Mouse (Mus musculus) stomach, postnatal 0 days (tissue): Measurements from ENCODE around the gene Emcn. TPM values are rescaled to one million over a fixed set of nuclear protein-coding genes. Genes with fewer than 3 reads are reported as not detected.

Source experiments
- ATAC-seq: fragments of 200-750 bp; cut with Nextera tagmentation; 2 replicates; pipeline ENCODE4 v1.8.0; 2017; ENCODE audit not compliant: low FRiP score, low TSS enrichment
- DNase-seq: peaks from one replicate; pipeline ENCODE4 v3.0.0-alpha.2; 2016; ENCODE audit warnings: low spot score
- H3K27ac ChIP-seq: fragments of 300-500 bp; sonication (generic); replicated peaks from 2 replicates; pipeline ENCODE4 v1.5.1; 2014; ENCODE audit warnings: mild to moderate bottlenecking, control low read depth
- H3K27me3 ChIP-seq: fragments of 300-500 bp; sonication (generic); 2 replicates; pipeline ENCODE4 v1.6.1; 2014; ENCODE audit warnings: low read length; ENCODE audit not compliant: control insufficient read depth, insufficient read depth
- H3K36me3 ChIP-seq: fragments of 300-500 bp; sonication (generic); 2 replicates; pipeline ENCODE4 v1.6.1; 2014; ENCODE audit warnings: low read length, mixed read lengths; ENCODE audit not compliant: control insufficient read depth, insufficient read depth
- H3K4me1 ChIP-seq: fragments of 300-500 bp; sonication (generic); replicated peaks from 2 replicates; pipeline ENCODE4 v1.6.1; 2014; ENCODE audit warnings: antibody characterized with exemption; ENCODE audit not compliant: control insufficient read depth, insufficient read depth
- H3K4me2 ChIP-seq: fragments of 300-500 bp; sonication (generic); replicated peaks from 2 replicates; pipeline ENCODE4 v1.6.1; 2014; ENCODE audit warnings: low read depth, mild to moderate bottlenecking, control low read depth, moderate library complexity
- H3K4me3 ChIP-seq: fragments of 300-500 bp; sonication (generic); 2 replicates; pipeline ENCODE4 v1.5.1; 2014; ENCODE audit warnings: low read depth, low read length, control low read depth
- H3K9ac ChIP-seq: fragments of 300-500 bp; sonication (generic); 2 replicates; pipeline ENCODE4 v1.6.1; 2014; ENCODE audit warnings: mild to moderate bottlenecking, low read length, control low read depth, mixed read lengths
- H3K9me3 ChIP-seq: fragments of 300-500 bp; sonication (generic); 2 replicates; pipeline ENCODE4 v1.6.1; 2016; ENCODE audit warnings: low read length; ENCODE audit not compliant: control insufficient read depth
- CTCF ChIP-seq: IDR thresholded peaks from 2 replicates; pipeline ENCODE4 v1.5.1; 2016; ENCODE audit warnings: antibody characterized with exemption, low read depth, mild to moderate bottlenecking, moderate library complexity
- EP300 ChIP-seq: optimal IDR thresholded peaks from 2 replicates; pipeline ENCODE3; 2016; ENCODE audit warnings: antibody characterized with exemption
- WGBS: fragments of 180-500 bp; shearing (Covaris S2); extraction: QIAGEN DNeasy Blood & Tissue Kit; methylation state at CpG from one replicate; pipeline ENCODE4 v1.1.7; 2014; 5-methylcytosine and 5-hydroxymethylcytosine counted together
- polyA plus RNA-seq: library from polyadenylated mRNA; unstranded; fragments of >200 nt; fragmentation: Nextera tagmentation; extraction: Ambion mirVana; gene quantifications from 2 replicates; pipeline ENCODE4 v1.2.1, GENCODE M21; 2015

The Emcn gene
- polyA plus RNA-seq, 1 experiment from 2014 or later, result 19.0 TPM

GRCm38 (mm10) chr3:137356697-137357096 is 15.8 kb downstream of the Emcn start:
- ATAC-seq (no peak), DNase-seq (no peak)
- WGBS, result 80% methylated on average over 4 of the region's 4 CpGs
- TF ChIP-seq CTCF, result no peak
- TF ChIP-seq EP300, result no peak
- H3K4me3 ChIP-seq, result no peak overlapping the region
- no peak overlapping the region for H3K9ac ChIP-seq
- H3K4me1 ChIP-seq, result no peaks in the 10 kb centered on the region
- no peak overlapping the region for H3K27ac ChIP-seq
- no peaks in the 10 kb centered on the region for H3K27me3 ChIP-seq
- no peaks in the 10 kb centered on the region for H3K36me3 ChIP-seq
- no peak overlapping the region for H3K4me2 ChIP-seq
- H3K9me3 ChIP-seq, result no peaks in the 10 kb centered on the region

DNA sequence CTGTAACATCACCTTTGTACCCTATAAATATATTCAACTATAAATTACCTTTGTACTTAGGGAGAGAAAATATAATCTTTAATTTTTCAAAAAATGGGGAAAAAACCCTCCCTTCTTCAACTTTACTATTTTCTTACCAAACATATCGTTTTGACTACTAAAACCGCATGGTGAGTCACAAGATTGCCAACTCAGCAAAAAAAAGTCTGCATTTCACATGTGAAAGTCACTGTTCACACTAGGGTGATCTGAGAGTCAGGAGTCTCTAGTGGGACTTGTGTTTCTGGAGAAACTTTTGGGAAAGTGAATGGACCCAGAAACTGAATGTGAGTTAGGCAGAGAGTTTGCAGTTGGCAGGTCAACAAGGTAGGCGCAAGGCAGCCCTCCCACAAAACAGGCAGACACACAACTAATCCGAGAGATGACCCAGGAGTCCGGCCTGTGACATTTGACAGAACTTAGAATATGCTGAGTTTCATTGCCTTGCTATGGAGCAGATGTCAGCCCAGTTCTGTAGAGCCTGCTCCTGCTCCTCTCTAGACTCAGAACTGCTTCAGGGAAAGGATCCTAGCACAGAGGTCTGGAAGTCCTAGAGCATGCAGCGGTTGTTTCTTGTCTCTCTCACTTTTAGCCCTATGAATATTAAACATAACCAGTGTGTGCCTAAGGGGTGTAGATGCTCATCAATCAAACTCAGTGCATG is 26.4 kb downstream of the Emcn start:
- no peak for ATAC-seq
- TF ChIP-seq CTCF (no peak), EP300 (no peak)
- Histone ChIP-seq H3K4me1 (no peaks in the 10 kb centered on the region), H3K36me3 (no peaks in the 10 kb centered on the region), H3K27ac (no peak overlapping the region), H3K27me3 (no peaks in the 10 kb centered on the region), H3K4me3 (no peak overlapping the region), H3K9me3 (no peaks in the 10 kb centered on the region), H3K9ac (no peak overlapping the region), H3K4me2 (no peak overlapping the region)
- 80% methylated on average over 6 of the region's 6 CpGs for WGBS
- no peak for DNase-seq

GRCm38 (mm10) chr3:137367826-137368325 is 27.0 kb downstream of the Emcn start:
- TF ChIP-seq CTCF (no peak), EP300 (no peak)
- Histone ChIP-seq H3K36me3 (no peaks in the 10 kb centered on the region), H3K4me3 (no peak overlapping the region), H3K27me3 (no peaks in the 10 kb centered on the region), H3K27ac (no peak overlapping the region), H3K4me1 (no peaks in the 10 kb centered on the region), H3K9ac (no peak overlapping the region), H3K9me3 (no peaks in the 10 kb centered on the region), H3K4me2 (no peak overlapping the region)
- WGBS, result 59% methylated on average over 3 of the region's 3 CpGs
- DNase-seq (no peak), ATAC-seq (no peak)

GRCm38 (mm10) chr3:137372854-137373253 is 32.0 kb downstream of the Emcn start:
- no peak for ATAC-seq
- Histone ChIP-seq H3K4me1 (no peaks in the 10 kb centered on the region), H3K36me3 (no peaks in the 10 kb centered on the region), H3K4me2 (no peak overlapping the region), H3K9me3 (no peaks in the 10 kb centered on the region), H3K27me3 (no peaks in the 10 kb centered on the region), H3K4me3 (no peak overlapping the region), H3K9ac (no peak overlapping the region), H3K27ac (no peak overlapping the region)
- DNase-seq, result no peak
- 77% methylated on average over 4 of the region's 4 CpGs for WGBS
- TF ChIP-seq EP300, result no peak
- TF ChIP-seq CTCF, result no peak

- 89% methylated on average over 2 of the region's 2 CpGs for WGBS
- ATAC-seq (no peak), DNase-seq (no peak)
- Histone ChIP-seq H3K9ac (no peak overlapping the region), H3K36me3 (no peaks in the 10 kb centered on the region), H3K27me3 (no peaks in the 10 kb centered on the region), H3K4me1 (no peaks in the 10 kb centered on the region), H3K4me3 (no peak overlapping the region), H3K9me3 (no peaks in the 10 kb centered on the region), H3K27ac (no peak overlapping the region), H3K4me2 (no peak overlapping the region)
- TF ChIP-seq CTCF (no peak), EP300 (no peak)
Observed at GRCm38 (mm10) chr3:137382311-137382710, 41.4 kb downstream of the Emcn start.

- no peak for TF ChIP-seq CTCF
- H3K4me1 ChIP-seq, result no peaks in the 10 kb centered on the region
- no peak overlapping the region for H3K4me3 ChIP-seq
- 79% methylated on average over 11 of the region's 11 CpGs for WGBS
- H3K9ac ChIP-seq, result no peak overlapping the region
- no peak for ATAC-seq
- no peak overlapping the region for H3K27ac ChIP-seq
- no peak for DNase-seq
- H3K36me3 ChIP-seq, result no peaks in the 10 kb centered on the region
- H3K4me2 ChIP-seq, result no peak overlapping the region
- no peaks in the 10 kb centered on the region for H3K27me3 ChIP-seq
- H3K9me3 ChIP-seq, result no peaks in the 10 kb centered on the region
Observed at GRCm38 (mm10) chr3:137395588-137395987, 54.7 kb downstream of the Emcn start.
